ENCODE assay signal across 7 mouse cellular contexts in genomic region chr2:84734919-84735318, GRCm38 (mm10). TPM values are rescaled to one million over a fixed set of nuclear protein-coding genes. Genes with fewer than 3 reads are reported as not detected.
A peak's percentile ranks its signal among the peaks of the same experiment; 100 is the strongest.
DNase-seq lines count a peak whose midpoint lies in the region; ATAC-seq and TF ChIP-seq lines count a peak whose summit lies in the region.

No protein-coding gene starts in this region.

- DNase-seq in lung, postnatal 4 days = no peak
- DNase-seq in adrenal gland, adult (ENCODE audit: inconsistent age in 2 of 2, low spot score in 1 of 2) = no peak
- no peak for DNase-seq in lung, adult 2 months

- peaks cover 16% of the 10 kb centered on the region; the same call in 1 of the 2 replicates for H3K27me3 ChIP-seq in lung, embryonic 15.5 days
- H3K27me3 ChIP-seq in forebrain, embryonic 12.5 days = no peaks in the 10 kb centered on the region
- no peaks in the 10 kb centered on the region for H3K27me3 ChIP-seq in limb, embryonic 12.5 days

- peak overlapping the region; percentile 37 for H3K4me3 ChIP-seq in lung, embryonic 15.5 days
- H3K4me3 ChIP-seq in forebrain, embryonic 12.5 days (replicated peaks) = peak overlapping the region; percentile 52
- H3K4me3 ChIP-seq in limb, embryonic 12.5 days (replicated peaks) = peak overlapping the region; percentile 50
- H3K4me3 ChIP-seq in olfactory bulb, adult 2 months (ENCODE audit: insufficient read depth, low read depth, low read length) = peak overlapping the region; percentile 58
- H3K4me3 ChIP-seq in lung, adult 2 months (replicated peaks; ENCODE audit: extremely low read depth, low read depth, low read length) = no peak overlapping the region

- no peaks in the 10 kb centered on the region for H3K9me3 ChIP-seq in lung, embryonic 15.5 days
- no peaks in the 10 kb centered on the region for H3K9me3 ChIP-seq in forebrain, embryonic 12.5 days
- no peaks in the 10 kb centered on the region for H3K9me3 ChIP-seq in limb, embryonic 12.5 days

- H3K27ac ChIP-seq in lung, embryonic 15.5 days = no peak overlapping the region
- H3K27ac ChIP-seq in forebrain, embryonic 12.5 days = peak overlapping the region; percentile 81
- H3K27ac ChIP-seq in limb, embryonic 12.5 days = peak overlapping the region; percentile 56
- H3K27ac ChIP-seq in olfactory bulb, adult 2 months (ENCODE audit: insufficient read depth, low read depth, low read length) = peak overlapping the region; percentile 39; the same call in 1 of the 2 replicates

- H3K9ac ChIP-seq in lung, embryonic 15.5 days = peak overlapping the region; percentile 32; the same call in 1 of the 2 replicates
- H3K9ac ChIP-seq in forebrain, embryonic 12.5 days = peak overlapping the region; percentile 70
- peak overlapping the region; percentile 74 for H3K9ac ChIP-seq in limb, embryonic 12.5 days (replicated peaks)

- H3K4me1 ChIP-seq in lung, embryonic 15.5 days = peaks cover 58% of the 10 kb centered on the region
- peaks cover 64% of the 10 kb centered on the region for H3K4me1 ChIP-seq in forebrain, embryonic 12.5 days
- peaks cover 64% of the 10 kb centered on the region for H3K4me1 ChIP-seq in limb, embryonic 12.5 days (replicated peaks)
- peaks cover 28% of the 10 kb centered on the region for H3K4me1 ChIP-seq in olfactory bulb, adult 2 months (ENCODE audit: control insufficient read depth, insufficient read depth, low read length)
- no peaks in the 10 kb centered on the region; the same call in 1 of the 2 replicates for H3K4me1 ChIP-seq in lung, adult 2 months (ENCODE audit: control insufficient read depth, insufficient read depth, low read length)

- TF ChIP-seq POLR2A in olfactory bulb, adult 2 months (IDR thresholded peaks at IDR 0.05; ENCODE audit: insufficient read depth, low read depth, low read length) = no peak
- no peak for TF ChIP-seq POLR2A in lung, adult 2 months (IDR thresholded peaks at IDR 0.05; ENCODE audit: borderline replicate concordance, extremely low read depth, low read depth, low read length)

- no peak for ATAC-seq in lung, embryonic 15.5 days (ENCODE audit: borderline replicate concordance, extremely low read depth, low FRiP score, low TSS enrichment)
- ATAC-seq in forebrain, embryonic 12.5 days (ENCODE audit: low FRiP score) = no peak
- no peak for ATAC-seq in limb, embryonic 12.5 days (ENCODE audit: insufficient number of reproducible peaks, insufficient read depth, low FRiP score, low TSS enrichment, low read depth)

- no peak for TF ChIP-seq CTCF in olfactory bulb, adult 2 months (IDR thresholded peaks at IDR 0.05; ENCODE audit: insufficient read depth, low read depth, low read length)
- no peak for TF ChIP-seq CTCF in lung, adult 2 months (IDR thresholded peaks at IDR 0.05; ENCODE audit: insufficient read depth, low read length)

- WGBS in lung, embryonic 15.5 days = 0% methylated on average over 2 of the region's 2 CpGs
- 3% methylated on average over 2 of the region's 2 CpGs for WGBS in forebrain, embryonic 12.5 days
- WGBS in limb, embryonic 12.5 days = 5% methylated on average over 2 of the region's 2 CpGs
- 4% methylated on average over 2 of the region's 2 CpGs for WGBS in olfactory bulb, adult 2 months
- 12% methylated on average over 2 of the region's 2 CpGs for WGBS in lung, adult 2 months

- H3K36me3 ChIP-seq in lung, embryonic 15.5 days = peaks cover 1% of the 10 kb centered on the region; the same call in 1 of the 2 replicates
- H3K36me3 ChIP-seq in forebrain, embryonic 12.5 days (replicated peaks) = 0 out of 2 replicates have a peak, but pooled peaks cover 2% of the 10 kb centered on the region
- H3K36me3 ChIP-seq in limb, embryonic 12.5 days = peaks cover 3% of the 10 kb centered on the region

- H3K4me2 ChIP-seq in lung, embryonic 15.5 days = peak overlapping the region; percentile 46
- H3K4me2 ChIP-seq in forebrain, embryonic 12.5 days = peak overlapping the region; percentile 59
- H3K4me2 ChIP-seq in limb, embryonic 12.5 days = peak overlapping the region; percentile 75

RNA-seq across cellular contexts. Expression of gene Ypel4, which starts 1.1 kb away (rescaled TPM):
- 6.3 and 6.6 TPM in 2 replicates for polyA plus RNA-seq in lung, embryonic 15.5 days (2015; fragmentation: Nextera tagmentation; extraction: Ambion mirVana)
- 18.7 and 19.6 TPM in 2 replicates for polyA plus RNA-seq in forebrain, embryonic 12.5 days (2016; fragmentation: Nextera tagmentation; extraction: Ambion mirVana)
- 13.9 and 14.1 TPM in 2 replicates for polyA plus RNA-seq in limb, embryonic 12.5 days (2016; fragmentation: Nextera tagmentation; extraction: Ambion mirVana)
- polyA plus RNA-seq in olfactory bulb, adult 2 months (2012; ENCODE audit: insufficient read depth, insufficient read length, low replicate concordance, missing spikeins) = 194 TPM in 1 of 2 replicates, not detected in the other
- polyA plus RNA-seq in lung, adult 2 months (2012; rRNA removed) = 1.6 and 2.0 TPM in 2 replicates

RNA-seq across cellular contexts. Expression of gene Clp1, which starts 7.8 kb away (rescaled TPM):
- 27.1 and 29.3 TPM in 2 replicates for polyA plus RNA-seq in lung, embryonic 15.5 days (2015; fragmentation: Nextera tagmentation; extraction: Ambion mirVana)
- polyA plus RNA-seq in forebrain, embryonic 12.5 days (2016; fragmentation: Nextera tagmentation; extraction: Ambion mirVana) = 39.9 and 40.7 TPM in 2 replicates
- 42.8 and 47.1 TPM in 2 replicates for polyA plus RNA-seq in limb, embryonic 12.5 days (2016; fragmentation: Nextera tagmentation; extraction: Ambion mirVana)
- polyA plus RNA-seq in olfactory bulb, adult 2 months (2012; ENCODE audit: insufficient read depth, insufficient read length, low replicate concordance, missing spikeins) = not detected in 2 replicates
- 6.0 and 10.3 TPM in 2 replicates for polyA plus RNA-seq in lung, adult 2 months (2012; rRNA removed)

RNA-seq across cellular contexts. Expression of gene Gm19426, which starts 8.5 kb away (rescaled TPM):
- polyA plus RNA-seq in lung, embryonic 15.5 days (2015; fragmentation: Nextera tagmentation; extraction: Ambion mirVana) = 7.3 and 9.8 TPM in 2 replicates
- 9.4 and 10.2 TPM in 2 replicates for polyA plus RNA-seq in forebrain, embryonic 12.5 days (2016; fragmentation: Nextera tagmentation; extraction: Ambion mirVana)
- polyA plus RNA-seq in limb, embryonic 12.5 days (2016; fragmentation: Nextera tagmentation; extraction: Ambion mirVana) = 10.4 and 14.8 TPM in 2 replicates
- not detected in 2 replicates for polyA plus RNA-seq in olfactory bulb, adult 2 months (2012; ENCODE audit: insufficient read depth, insufficient read length, low replicate concordance, missing spikeins)
- polyA plus RNA-seq in lung, adult 2 months (2012; rRNA removed) = 1.8 and 4.1 TPM in 2 replicates

RNA-seq across cellular contexts. Expression of gene Zdhhc5, which starts 19.9 kb away (rescaled TPM):
- polyA plus RNA-seq in lung, embryonic 15.5 days (2015; fragmentation: Nextera tagmentation; extraction: Ambion mirVana) = 24.5 and 24.9 TPM in 2 replicates
- polyA plus RNA-seq in forebrain, embryonic 12.5 days (2016; fragmentation: Nextera tagmentation; extraction: Ambion mirVana) = 28.1 and 31.4 TPM in 2 replicates
- 32.0 and 38.3 TPM in 2 replicates for polyA plus RNA-seq in limb, embryonic 12.5 days (2016; fragmentation: Nextera tagmentation; extraction: Ambion mirVana)
- polyA plus RNA-seq in olfactory bulb, adult 2 months (2012; ENCODE audit: insufficient read depth, insufficient read length, low replicate concordance, missing spikeins) = not detected in 2 replicates
- 34.6 and 41.4 TPM in 2 replicates for polyA plus RNA-seq in lung, adult 2 months (2012; rRNA removed)

RNA-seq across cellular contexts. Expression of gene Serping1, which starts 40.3 kb away (rescaled TPM):
- polyA plus RNA-seq in lung, embryonic 15.5 days (2015; fragmentation: Nextera tagmentation; extraction: Ambion mirVana) = 92.3 and 104 TPM in 2 replicates
- 27.6 and 30.3 TPM in 2 replicates for polyA plus RNA-seq in forebrain, embryonic 12.5 days (2016; fragmentation: Nextera tagmentation; extraction: Ambion mirVana)
- 11.5 and 14.3 TPM in 2 replicates for polyA plus RNA-seq in limb, embryonic 12.5 days (2016; fragmentation: Nextera tagmentation; extraction: Ambion mirVana)
- not detected in 2 replicates for polyA plus RNA-seq in olfactory bulb, adult 2 months (2012; ENCODE audit: insufficient read depth, insufficient read length, low replicate concordance, missing spikeins)
- 822 and 853 TPM in 2 replicates for polyA plus RNA-seq in lung, adult 2 months (2012; rRNA removed)
